Mouse (Mus musculus) T-cell, adult 2 months (primary cell): Measurements from ENCODE around the gene Ube4a.
"Not testable (repeated sequence)": the region's sequence is repeated elsewhere in the genome, so short reads cannot be mapped to it uniquely, and the experiment has no call there.

Source experiments
- DNase-seq: peaks from one replicate; pipeline ENCODE4 v3.0.0; 2022; ENCODE audit warnings: low spot score

The Ube4a gene

GRCm38 (mm10) chr9:44981104-44981503 is 15.7 kb upstream of the Ube4a start:
- DNase-seq, result no peak

DNA sequence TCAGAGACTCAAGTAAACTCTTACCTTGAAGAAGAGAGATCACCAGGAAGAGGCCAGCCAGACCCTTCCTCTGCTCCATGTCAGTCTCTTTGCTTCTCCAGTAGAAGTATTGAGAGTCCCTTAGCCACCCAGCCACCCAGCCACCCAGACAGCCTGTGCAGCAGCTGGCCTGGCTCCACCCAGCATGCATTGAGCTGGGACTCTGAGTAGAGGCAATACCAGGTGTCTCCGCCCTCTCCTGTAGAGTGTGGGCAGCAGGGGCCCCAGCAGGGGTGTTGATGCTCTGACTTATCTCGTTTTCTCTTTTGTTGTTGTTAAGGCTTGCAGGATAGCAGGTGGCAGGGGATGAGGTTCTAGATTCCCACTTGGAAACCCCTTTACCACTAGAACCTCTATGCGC is 14.8 kb upstream of the Ube4a start, which contains the start of gene Cd3g:
Cd3g (minus strand) TSS at position 190 of the 400 bp plus-strand sequence.
- DNase-seq, result peak; percentile 85

DNA sequence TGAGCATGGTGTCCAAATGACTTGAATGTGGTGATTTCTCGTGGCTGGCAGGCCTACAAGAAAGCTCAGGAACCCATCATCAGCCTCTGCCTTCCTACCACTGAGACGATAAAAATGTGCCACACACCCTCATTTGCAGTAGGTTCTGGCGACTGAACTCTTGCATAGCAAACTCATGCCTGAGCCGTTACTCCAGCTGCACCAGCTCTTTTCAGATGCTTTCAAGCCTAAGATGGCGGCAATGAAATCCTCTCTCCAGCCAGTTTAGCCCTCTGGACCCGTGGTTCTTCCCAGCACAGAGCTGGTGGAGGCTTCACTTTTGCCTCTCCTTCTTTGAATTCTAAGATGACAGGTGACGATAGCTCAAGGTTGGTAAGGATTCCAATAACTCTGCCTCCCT is 14.4 kb upstream of the Ube4a start:
- no peak for DNase-seq

- no peak for DNase-seq
These were observed 12.4 kb upstream of the Ube4a start for GRCm38 (mm10) chr9:44977813-44978212.

DNA sequence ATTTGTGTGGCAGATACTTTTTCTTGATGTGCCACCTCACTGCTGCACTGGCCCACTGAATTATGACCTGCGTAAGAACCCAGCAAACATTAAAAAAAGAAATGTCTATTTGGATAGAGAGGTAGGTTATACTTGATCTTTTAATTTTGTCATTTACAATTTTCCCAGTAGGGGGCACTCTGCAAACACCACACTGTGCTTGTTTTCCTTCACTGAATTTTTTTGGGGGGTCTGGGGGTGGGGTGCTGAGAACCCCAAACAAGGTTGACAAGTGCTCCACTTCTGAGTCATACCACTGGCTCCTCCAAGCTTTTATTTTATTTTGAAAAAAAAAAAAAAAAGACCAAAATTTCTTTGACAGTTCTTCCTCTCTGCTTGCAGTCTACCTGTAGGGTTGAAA is 4.0 kb upstream of the Ube4a start:
- no peak for DNase-seq

GRCm38 (mm10) chr9:44967763-44968162 is 2.4 kb upstream of the Ube4a start:
- DNase-seq, result not testable (repeated sequence)

DNA sequence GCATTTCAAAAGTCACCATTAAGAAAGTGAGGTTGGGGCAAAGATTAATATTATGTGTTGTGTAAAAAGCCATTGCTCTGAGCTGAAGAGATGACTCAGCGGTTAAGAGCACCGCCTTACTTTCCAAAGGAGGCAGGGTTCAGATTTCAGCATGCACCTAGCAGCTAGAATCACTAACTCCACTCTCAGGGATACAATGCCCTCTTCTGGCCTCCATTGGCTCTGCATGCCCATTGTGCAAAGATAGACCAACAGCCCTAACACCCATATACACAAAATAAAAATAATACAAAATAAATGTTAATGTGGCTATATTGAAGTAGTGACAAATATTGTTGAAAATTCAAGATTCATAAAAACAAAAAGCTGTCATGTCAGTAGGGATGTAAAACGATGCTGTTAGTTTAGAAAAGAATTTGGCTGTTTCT is 1.4 kb upstream of the Ube4a start:
- peak; percentile 85 for DNase-seq

GRCm38 (mm10) chr9:44965833-44966466 is 550 bp upstream of the Ube4a start:
- DNase-seq, result no peak

GRCm38 (mm10) chr9:44954432-44954831 is 11.0 kb downstream of the Ube4a start:
- DNase-seq, result peak; percentile 76

- no peak for DNase-seq
These were observed 17.6 kb downstream of the Ube4a start for GRCm38 (mm10) chr9:44947836-44948235.

GRCm38 (mm10) chr9:44946185-44946695 is 19.2 kb downstream of the Ube4a start:
- no peak for DNase-seq

GRCm38 (mm10) chr9:44942421-44942820 is 23.0 kb downstream of the Ube4a start:
- no peak for DNase-seq

- no peak for DNase-seq
These were observed 23.6 kb downstream of the Ube4a start for GRCm38 (mm10) chr9:44941756-44942155.

GRCm38 (mm10) chr9:44921543-44921942 is 43.9 kb downstream of the Ube4a start:
- DNase-seq, result no peak

GRCm38 (mm10) chr9:44921123-44921468 is 44.3 kb downstream of the Ube4a start:
- no peak for DNase-seq

DNA sequence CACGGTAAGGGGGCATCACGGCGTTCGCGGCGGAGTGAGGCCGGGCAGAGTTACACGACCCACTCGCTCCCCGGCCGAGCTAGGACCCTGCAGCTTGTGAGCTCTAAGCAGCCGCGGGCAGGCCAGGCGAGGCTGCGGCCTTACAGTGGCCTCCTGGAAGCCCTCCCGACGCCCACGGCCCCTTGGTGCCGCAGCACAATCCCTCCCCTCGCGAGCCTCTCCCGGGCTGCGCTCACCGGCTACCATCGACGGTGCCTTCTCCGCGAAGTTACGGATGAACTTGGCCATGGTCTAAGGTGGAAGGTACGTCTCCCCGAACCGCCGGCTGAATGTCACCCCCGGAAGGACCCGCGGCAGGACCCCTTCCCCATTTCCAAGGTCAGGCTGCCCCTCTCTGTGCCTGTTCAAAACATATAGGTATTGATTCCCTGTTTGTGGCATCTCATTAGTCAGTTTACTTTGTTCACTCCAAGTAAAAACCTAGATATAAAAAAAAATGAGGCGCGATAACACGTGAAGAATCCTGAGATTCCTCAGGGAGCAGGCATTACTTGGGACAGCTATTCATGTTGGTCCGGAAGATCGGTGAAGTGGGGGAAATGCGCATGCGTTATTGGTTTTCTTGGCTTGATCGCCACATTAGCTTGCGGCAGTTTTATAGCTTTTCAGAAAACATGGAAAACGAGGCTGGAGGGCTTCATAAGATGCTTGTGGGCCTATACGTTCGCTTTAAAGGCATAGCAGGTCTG is 44.9 kb downstream of the Ube4a start, which contains the start of gene Atp5l:
Atp5l (minus strand) TSS at position 369 of the 749 bp plus-strand sequence.
- DNase-seq, result peak; percentile 81

DNA sequence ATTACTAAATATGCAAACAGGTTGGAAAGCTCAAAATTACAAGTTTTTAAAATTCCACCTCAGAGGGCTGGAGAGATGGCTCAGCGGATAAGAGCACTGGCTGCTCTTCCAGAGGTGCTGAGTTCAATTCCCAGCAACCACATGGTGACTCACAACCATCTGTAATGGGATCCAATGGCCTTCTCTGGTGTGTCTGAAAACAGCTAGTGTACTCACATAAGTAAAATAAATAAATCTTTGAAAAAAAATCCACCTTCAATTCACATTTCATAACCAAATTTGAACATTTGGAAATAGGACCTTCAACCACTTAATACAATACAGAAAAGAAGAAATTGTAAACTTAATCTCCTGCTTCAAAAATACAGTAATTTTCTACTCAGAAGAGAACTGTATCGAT is 45.8 kb downstream of the Ube4a start:
- no peak for DNase-seq

DNA sequence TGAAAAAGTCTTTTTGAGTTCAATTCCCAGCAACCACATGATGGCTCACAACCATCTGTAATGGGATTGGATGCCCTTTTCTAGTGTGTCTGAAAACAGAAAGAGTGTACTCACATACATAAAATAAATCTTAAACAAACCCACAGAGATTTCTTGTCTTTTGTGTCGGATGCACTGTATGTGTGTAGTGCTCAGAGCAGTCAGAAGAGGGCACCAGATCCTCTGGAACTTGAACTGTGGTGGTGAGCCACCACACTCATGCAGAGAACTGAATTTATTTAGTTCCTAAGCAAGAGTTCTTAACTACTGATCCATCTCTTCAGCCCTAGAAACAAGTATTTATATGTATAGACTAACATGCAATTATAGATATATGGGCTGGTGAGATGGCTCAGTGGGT is 49.2 kb downstream of the Ube4a start:
- peak; percentile 75 for DNase-seq

DNA sequence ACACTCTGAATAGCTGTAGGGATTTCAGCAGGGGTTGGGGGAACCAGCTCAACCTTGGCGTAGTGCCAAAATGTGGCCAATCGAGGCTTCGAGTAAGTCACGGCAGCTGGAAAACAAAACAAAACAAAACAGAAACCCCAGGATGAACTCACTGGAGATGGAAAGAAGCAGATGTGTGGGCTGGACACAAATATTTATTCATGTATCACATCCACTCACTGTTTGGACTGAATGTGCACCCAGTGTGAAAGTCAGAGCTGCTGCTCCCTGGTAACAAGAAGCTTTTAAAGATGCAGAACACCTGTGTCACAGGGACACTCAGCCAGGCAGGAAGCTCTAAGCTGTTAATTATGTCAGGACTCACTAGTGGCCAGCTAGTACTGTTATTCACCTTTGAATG is 50.7 kb downstream of the Ube4a start:
- no peak for DNase-seq

- no peak for DNase-seq
These were observed 54.0 kb downstream of the Ube4a start for GRCm38 (mm10) chr9:44911365-44911764.

DNA sequence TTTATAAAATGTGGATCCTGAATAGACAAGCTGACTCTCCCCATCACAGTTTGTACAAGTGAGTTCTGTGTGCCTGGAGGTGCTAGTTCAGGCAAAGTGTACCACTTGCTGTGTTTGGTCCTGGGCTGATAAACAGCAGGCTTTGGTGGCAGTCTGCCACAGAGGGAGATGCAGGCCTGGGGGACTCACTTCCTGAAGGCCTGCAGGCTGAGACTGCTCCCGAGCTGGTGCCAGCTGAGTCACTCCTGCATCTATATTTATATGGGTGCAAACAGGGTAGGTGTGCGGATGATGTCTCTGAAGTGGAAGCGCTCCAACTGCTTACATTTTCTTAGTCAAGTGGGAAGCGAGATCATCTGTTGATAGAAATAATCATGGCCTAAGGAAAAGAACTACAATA is 59.8 kb downstream of the Ube4a start:
- no peak for DNase-seq

GRCm38 (mm10) chr9:44904964-44905363 is 60.4 kb downstream of the Ube4a start:
- no peak for DNase-seq

DNA sequence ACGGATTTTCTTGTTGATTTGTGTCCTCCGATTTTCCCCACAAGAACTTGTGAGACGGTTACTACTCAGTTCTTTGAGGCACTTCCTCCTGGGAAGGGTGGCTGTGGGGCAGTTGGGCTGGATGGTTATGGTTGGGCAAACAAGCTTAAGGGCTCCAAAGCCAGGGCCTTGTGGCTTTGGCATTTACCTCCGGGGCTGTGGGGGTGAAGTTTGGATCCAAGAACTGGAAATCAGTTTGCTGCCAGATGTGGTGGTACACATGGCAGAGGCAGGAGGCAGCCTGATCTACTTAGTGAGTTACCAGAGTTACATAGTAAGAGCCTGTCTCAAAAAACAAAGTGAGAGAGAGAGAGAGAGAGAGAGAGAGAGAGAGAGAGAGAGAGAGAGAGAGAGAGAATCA is 61.5 kb downstream of the Ube4a start:
- no peak for DNase-seq
